6 mouse cellular contexts compared by ENCODE assay signal in the genomic region with DNA sequence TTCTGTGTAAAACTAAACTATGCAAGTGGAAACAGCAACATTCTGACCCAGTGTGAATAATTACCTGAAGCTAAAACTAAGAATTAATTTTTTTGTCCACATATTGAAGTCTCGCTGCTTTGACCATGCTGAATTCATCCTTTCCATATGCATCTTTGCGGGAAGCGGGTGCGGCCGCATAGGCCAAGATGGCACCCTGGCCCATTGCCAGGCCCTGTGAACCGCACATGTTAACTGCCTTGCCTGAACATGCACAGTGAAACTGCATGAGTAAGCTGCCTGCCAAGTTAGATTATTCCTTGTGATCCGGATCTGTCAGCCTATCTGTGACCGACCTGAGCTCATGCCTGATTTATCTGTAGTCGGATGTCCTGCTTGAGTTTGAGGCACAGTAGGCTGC.
"Had no signal": no experiment of that assay in that cellular context is flagged by ENCODE, and none has a peak within 500 bp of the region (broad histone marks: within the 10 kb centered on the region; RNA-seq: fewer than 3 reads in every experiment).

No protein-coding gene starts in this region.

- DNase-seq: kidney, adult 2 months; kidney, postnatal 25 days; liver; liver, embryonic 13.5 days; liver, postnatal 0 days; thymus, postnatal 14 days had no signal
